Mouse (Mus musculus) kidney, embryonic 16.5 days (tissue): ENCODE measurements around the gene Shc1. TPM values are rescaled to one million over a fixed set of nuclear protein-coding genes. Genes with fewer than 3 reads are reported as not detected.

Experiments
- ATAC-seq: fragments of 200-750 bp; cut with Nextera tagmentation; 2 replicates; pipeline ENCODE4 v1.8.0; 2017; ENCODE audit warnings: moderate TSS enrichment; ENCODE audit not compliant: low FRiP score, low TSS enrichment
- H3K27ac ChIP-seq: fragments of 300-500 bp; sonication (generic); 2 replicates; pipeline ENCODE4 v1.5.1; 2014; ENCODE audit warnings: low read length
- H3K27me3 ChIP-seq: fragments of 300-500 bp; sonication (generic); 2 replicates; pipeline ENCODE4 v1.6.1; 2014; ENCODE audit warnings: low read length, control low read depth, mixed read lengths; ENCODE audit not compliant: insufficient read depth
- H3K36me3 ChIP-seq: fragments of 300-500 bp; sonication (generic); 2 replicates; pipeline ENCODE4 v1.6.1; 2014; ENCODE audit warnings: low read length, control low read depth, mixed read lengths; ENCODE audit not compliant: insufficient read depth
- H3K4me1 ChIP-seq: fragments of 300-500 bp; sonication (generic); 2 replicates; pipeline ENCODE4 v1.6.1; 2014; ENCODE audit warnings: low read length, control low read depth, mixed read lengths; ENCODE audit not compliant: insufficient read depth
- H3K4me2 ChIP-seq: fragments of 300-500 bp; sonication (generic); replicated peaks from 2 replicates; pipeline ENCODE4 v1.6.1; 2014; ENCODE audit warnings: low read depth, low read length
- H3K4me3 ChIP-seq: fragments of 300-500 bp; sonication (generic); 2 replicates; pipeline ENCODE4 v1.5.1; 2014; ENCODE audit warnings: mild to moderate bottlenecking, low read length
- H3K9ac ChIP-seq: fragments of 300-500 bp; sonication (generic); replicated peaks from 2 replicates; pipeline ENCODE4 v1.6.1; 2014; ENCODE audit warnings: low read length
- H3K9me3 ChIP-seq: fragments of 300-500 bp; sonication (generic); 2 replicates; pipeline ENCODE4 v1.6.1; 2016; ENCODE audit warnings: low read length, control low read depth
- WGBS: fragments of 180-500 bp; shearing (Covaris S2); extraction: QIAGEN DNeasy Blood & Tissue Kit; methylation state at CpG from one replicate; pipeline ENCODE4 v1.1.7; 2014; 5-methylcytosine and 5-hydroxymethylcytosine counted together
- polyA plus RNA-seq: library from polyadenylated mRNA; unstranded; fragments of >200 nt; fragmentation: Nextera tagmentation; extraction: Ambion mirVana; gene quantifications from 2 replicates; pipeline ENCODE4 v1.2.1, GENCODE M21; 2015

Shc1 gene
- polyA plus RNA-seq, 1 experiment from 2014 or later = 118 TPM

- no peak for ATAC-seq
- WGBS = 4% methylated on average over 10 of the region's 10 CpGs
- H3K4me1 ChIP-seq = peaks cover 38% of the 10 kb centered on the region
Observed at GRCm38 (mm10) chr3:89395419-89395805, 22.8 kb upstream of the Shc1 start.

GRCm38 (mm10) chr3:89395806-89396653 lies 22.2 kb upstream of the Shc1 start:
- no peak for ATAC-seq
- under 1% methylated on average over 42 of the region's 44 CpGs for WGBS
- H3K27me3 ChIP-seq = no peaks in the 10 kb centered on the region
- peak overlapping the region; percentile 27 for H3K27ac ChIP-seq
- H3K4me1 ChIP-seq = peaks cover 32% of the 10 kb centered on the region
- H3K36me3 ChIP-seq = no peaks in the 10 kb centered on the region
- H3K4me3 ChIP-seq = peak overlapping the region; percentile 73
- no peaks in the 10 kb centered on the region for H3K9me3 ChIP-seq
- H3K4me2 ChIP-seq = peak overlapping the region; percentile 99
- peak overlapping the region; percentile 85 for H3K9ac ChIP-seq

More at GRCm38 (mm10) chr3:89395419-89395805, 22.8 kb upstream of the Shc1 start:
- Histone ChIP-seq H3K9ac (peak overlapping the region; percentile 85), H3K36me3 (no peaks in the 10 kb centered on the region), H3K27me3 (no peaks in the 10 kb centered on the region), H3K9me3 (no peaks in the 10 kb centered on the region), H3K27ac (peak overlapping the region; percentile 98), H3K4me3 (peak overlapping the region; percentile 73), H3K4me2 (peak overlapping the region; percentile 99)

GRCm38 (mm10) chr3:89396654-89397005 lies 21.6 kb upstream of the Shc1 start:
- H3K27ac ChIP-seq = peak overlapping the region; percentile 27
- WGBS = 2% methylated on average over 4 of the region's 4 CpGs

GRCm38 (mm10) chr3:89401329-89401728 lies 16.9 kb upstream of the Shc1 start:
- 86% methylated on average over 7 of the region's 7 CpGs for WGBS
- peaks cover 6% of the 10 kb centered on the region; the same call in 1 of the 2 replicates for H3K4me1 ChIP-seq
- peaks cover 26% of the 10 kb centered on the region for H3K36me3 ChIP-seq
- H3K4me3 ChIP-seq = no peak overlapping the region
- no peak for ATAC-seq
- no peak overlapping the region for H3K9ac ChIP-seq
- no peaks in the 10 kb centered on the region for H3K9me3 ChIP-seq
- H3K4me2 ChIP-seq = no peak overlapping the region
- H3K27ac ChIP-seq = no peak overlapping the region
- no peaks in the 10 kb centered on the region for H3K27me3 ChIP-seq

More at GRCm38 (mm10) chr3:89396654-89397005, 21.6 kb upstream of the Shc1 start:
- Histone ChIP-seq H3K4me3 (peak overlapping the region; percentile 73), H3K4me2 (peak overlapping the region; percentile 99), H3K9me3 (no peaks in the 10 kb centered on the region), H3K36me3 (0 out of 2 replicates have a peak, but pooled peaks cover 5% of the 10 kb centered on the region), H3K4me1 (peaks cover 26% of the 10 kb centered on the region), H3K27me3 (no peaks in the 10 kb centered on the region), H3K9ac (peak overlapping the region; percentile 85)
- no peak for ATAC-seq

- Histone ChIP-seq H3K36me3 (peaks cover 28% of the 10 kb centered on the region), H3K4me2 (no peak within 1 kb of the TSS), H3K9me3 (no peaks in the 10 kb centered on the region), H3K27me3 (no peaks in the 10 kb centered on the region), H3K4me1 (no peaks in the 10 kb centered on the region), H3K4me3 (no peak within 1 kb of the TSS), H3K9ac (no peak within 1 kb of the TSS), H3K27ac (no peak within 1 kb of the TSS)
- WGBS = 80% methylated on average over 5 of the region's 5 CpGs
- ATAC-seq = no peak
Observed at GRCm38 (mm10) chr3:89402693-89403092, 15.6 kb upstream of the Shc1 start, which contains the start of gene Lenep. Gene Lenep, minus strand, starts transcription at chr3:89402793.

GRCm38 (mm10) chr3:89406887-89407286 lies 11.4 kb upstream of the Shc1 start:
- Histone ChIP-seq H3K27me3 (no peaks in the 10 kb centered on the region), H3K27ac (no peak overlapping the region), H3K36me3 (peaks cover 29% of the 10 kb centered on the region), H3K4me3 (no peak overlapping the region), H3K9ac (no peak overlapping the region), H3K9me3 (no peaks in the 10 kb centered on the region), H3K4me2 (no peak overlapping the region), H3K4me1 (peaks cover 7% of the 10 kb centered on the region)
- WGBS = 93% methylated on average over 6 of the region's 6 CpGs
- ATAC-seq = no peak

- H3K4me2 ChIP-seq = no peak overlapping the region
Observed at GRCm38 (mm10) chr3:89408448-89408847, 9.8 kb upstream of the Shc1 start.

GRCm38 (mm10) chr3:89409701-89410100 lies 8.5 kb upstream of the Shc1 start:
- no peaks in the 10 kb centered on the region for H3K27me3 ChIP-seq
- 91% methylated on average over 3 of the region's 3 CpGs for WGBS
- H3K4me1 ChIP-seq = peaks cover 7% of the 10 kb centered on the region
- ATAC-seq = no peak
- no peak overlapping the region for H3K4me2 ChIP-seq
- H3K27ac ChIP-seq = no peak overlapping the region
- no peak overlapping the region for H3K4me3 ChIP-seq
- peaks cover 28% of the 10 kb centered on the region for H3K36me3 ChIP-seq
- no peaks in the 10 kb centered on the region for H3K9me3 ChIP-seq
- H3K9ac ChIP-seq = no peak overlapping the region

More at GRCm38 (mm10) chr3:89408448-89408847, 9.8 kb upstream of the Shc1 start:
- Histone ChIP-seq H3K9ac (no peak overlapping the region), H3K4me1 (peaks cover 7% of the 10 kb centered on the region), H3K36me3 (peaks cover 17% of the 10 kb centered on the region), H3K9me3 (no peaks in the 10 kb centered on the region), H3K4me3 (no peak overlapping the region), H3K27ac (no peak overlapping the region), H3K27me3 (no peaks in the 10 kb centered on the region)
- 73% methylated on average over 16 of the region's 16 CpGs for WGBS
- no peak for ATAC-seq

- WGBS = 77% methylated on average over 10 of the region's 10 CpGs
- peak overlapping the region; percentile 57; the same call in 1 of the 2 replicates for H3K27ac ChIP-seq
Observed at GRCm38 (mm10) chr3:89410864-89411263, 7.4 kb upstream of the Shc1 start.

More at GRCm38 (mm10) chr3:89410864-89411263, 7.4 kb upstream of the Shc1 start:
- H3K9me3 ChIP-seq = no peaks in the 10 kb centered on the region
- peak overlapping the region; percentile 68 for H3K4me2 ChIP-seq
- peak overlapping the region; percentile 68 for H3K9ac ChIP-seq
- peaks cover 34% of the 10 kb centered on the region for H3K36me3 ChIP-seq
- ATAC-seq = no peak
- H3K27me3 ChIP-seq = no peaks in the 10 kb centered on the region
- peak overlapping the region; percentile 67 for H3K4me3 ChIP-seq
- peaks cover 7% of the 10 kb centered on the region for H3K4me1 ChIP-seq
